ENCODE assay signal across 9 mouse cellular contexts in the genomic region with DNA sequence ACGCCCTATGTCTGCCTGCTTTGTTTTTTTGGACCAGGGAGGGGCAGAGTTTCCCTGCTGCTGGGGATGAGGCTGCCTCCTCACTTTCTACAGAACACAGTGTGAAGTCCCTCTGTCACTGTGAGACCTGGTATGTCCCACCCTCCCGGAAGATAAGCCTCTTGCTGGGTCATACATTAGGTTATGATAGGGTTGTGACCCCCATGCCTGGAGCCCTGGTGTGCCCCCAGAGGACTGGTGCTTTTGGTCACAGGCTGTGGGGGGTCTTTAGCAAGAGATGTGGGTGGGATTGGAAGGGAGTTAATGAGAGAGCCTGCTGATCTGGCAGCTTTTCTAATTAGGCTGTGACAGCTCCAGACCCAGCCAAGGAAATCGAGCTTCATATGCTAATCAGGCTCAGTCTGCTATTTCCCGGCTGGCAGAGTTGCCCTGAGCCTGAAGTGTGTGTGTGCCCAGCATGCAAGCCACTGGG. TPM values are rescaled to one million over a fixed set of nuclear protein-coding genes. Genes with fewer than 3 reads are reported as not detected.
DNase-seq lines count a peak whose midpoint lies in the region; ATAC-seq and TF ChIP-seq lines count a peak whose summit lies in the region.
"Had no signal": no experiment of that assay in that cellular context is flagged by ENCODE, and none has a peak within 500 bp of the region (broad histone marks: within the 10 kb centered on the region; RNA-seq: fewer than 3 reads in every experiment).

No protein-coding gene starts in this region.

- H3K27me3 ChIP-seq in hindbrain, embryonic 16.5 days (replicated peaks; ENCODE audit: control insufficient read depth, insufficient read depth, low read length), result no peaks in the 10 kb centered on the region
- H3K27me3 ChIP-seq in lung, postnatal 0 days (replicated peaks; ENCODE audit: insufficient read depth, low read length), result no peaks in the 10 kb centered on the region
- H3K27me3 ChIP-seq in thymus, adult 2 months (ENCODE audit: control insufficient read depth, insufficient read depth, low read length), result no peaks in the 10 kb centered on the region
- no peaks in the 10 kb centered on the region for H3K27me3 ChIP-seq in heart, embryonic 12.5 days (replicated peaks)

- DNase-seq in layer of hippocampus, adult 11-12 months (ENCODE audit: low spot score), result peak; percentile 37
- no peak for DNase-seq in layer of hippocampus, postnatal 25 days (ENCODE audit: extremely low spot score in 1 of 2, low spot score in 1 of 2)
- DNase-seq in retina, embryonic 14.5 days (ENCODE audit: low spot score), result peak; percentile 61
- DNase-seq in lung, postnatal 0 days (ENCODE audit: low spot score), result no peak
- no peak for DNase-seq in thymus, adult 2 months

- TF ChIP-seq CTCF in cortical plate, adult 2 months (IDR thresholded peaks at IDR 0.05; ENCODE audit: extremely low read depth, insufficient read depth, low read length), result 0 out of 2 replicates have a peak, but pooled peaks have one; percentile 8
- TF ChIP-seq CTCF in lung, postnatal 0 days (IDR thresholded peaks at IDR 0.05), result no peak
- TF ChIP-seq CTCF in thymus, adult 2 months (IDR thresholded peaks at IDR 0.05; ENCODE audit: borderline replicate concordance, control insufficient read depth, extremely low read depth, insufficient read depth, low read length, poor library complexity), result no peak

- no peak overlapping the region for H3K9ac ChIP-seq in hindbrain, embryonic 16.5 days (ENCODE audit: low read depth, low read length)
- H3K9ac ChIP-seq in lung, postnatal 0 days (replicated peaks; ENCODE audit: low read depth), result no peak overlapping the region
- no peak overlapping the region for H3K9ac ChIP-seq in heart, embryonic 12.5 days

- TF ChIP-seq EP300 in lung, postnatal 0 days (IDR thresholded peaks at IDR 0.05), result no peak

- H3K4me3 ChIP-seq in cortical plate, adult 2 months (ENCODE audit: insufficient read depth, low read length), result no peak overlapping the region
- H3K4me3 ChIP-seq in hindbrain, embryonic 16.5 days (ENCODE audit: low read length), result no peak overlapping the region
- no peak overlapping the region for H3K4me3 ChIP-seq in lung, postnatal 0 days (ENCODE audit: low read depth, low read length)
- no peak overlapping the region for H3K4me3 ChIP-seq in thymus, adult 2 months (ENCODE audit: control insufficient read depth, insufficient read depth, low read length)
- no peak overlapping the region for H3K4me3 ChIP-seq in heart, embryonic 12.5 days

- H3K4me2 ChIP-seq in hindbrain, embryonic 16.5 days (ENCODE audit: low read length), result no peak overlapping the region
- H3K4me2 ChIP-seq in lung, postnatal 0 days (replicated peaks; ENCODE audit: low read depth, low read length), result no peak overlapping the region
- no peak overlapping the region for H3K4me2 ChIP-seq in heart, embryonic 12.5 days
- H3K4me2 ChIP-seq: heart, embryonic 11.5 days had no signal

- no peak overlapping the region for H3K27ac ChIP-seq in cortical plate, adult 2 months (ENCODE audit: insufficient read depth, low read length)
- peak overlapping the region; percentile 9 for H3K27ac ChIP-seq in hindbrain, embryonic 16.5 days (ENCODE audit: low read depth, low read length)
- H3K27ac ChIP-seq in lung, postnatal 0 days (ENCODE audit: low read length), result no peak overlapping the region
- no peak overlapping the region for H3K27ac ChIP-seq in thymus, adult 2 months (ENCODE audit: control insufficient read depth, insufficient read depth, low read length)
- no peak overlapping the region for H3K27ac ChIP-seq in heart, embryonic 12.5 days (ENCODE audit: poor library complexity, severe bottlenecking)

- no peaks in the 10 kb centered on the region for H3K36me3 ChIP-seq in hindbrain, embryonic 16.5 days (ENCODE audit: control insufficient read depth, insufficient read depth, low read length)
- no peaks in the 10 kb centered on the region for H3K36me3 ChIP-seq in lung, postnatal 0 days (ENCODE audit: insufficient read depth, low read length)
- H3K36me3 ChIP-seq in thymus, adult 2 months (ENCODE audit: control insufficient read depth, insufficient read depth, low read length), result no peaks in the 10 kb centered on the region
- no peaks in the 10 kb centered on the region for H3K36me3 ChIP-seq in heart, embryonic 12.5 days

- peaks cover 9% of the 10 kb centered on the region for H3K4me1 ChIP-seq in cortical plate, adult 2 months (ENCODE audit: control insufficient read depth, insufficient read depth, low read length)
- H3K4me1 ChIP-seq in hindbrain, embryonic 16.5 days (ENCODE audit: control insufficient read depth, insufficient read depth, low read depth, low read length), result peaks cover 10% of the 10 kb centered on the region
- no peaks in the 10 kb centered on the region for H3K4me1 ChIP-seq in lung, postnatal 0 days (ENCODE audit: insufficient read depth, low read depth, low read length)
- H3K4me1 ChIP-seq in thymus, adult 2 months (replicated peaks; ENCODE audit: control insufficient read depth, insufficient read depth, low read length), result no peaks in the 10 kb centered on the region
- no peaks in the 10 kb centered on the region for H3K4me1 ChIP-seq in heart, embryonic 12.5 days (replicated peaks)

- no peaks in the 10 kb centered on the region for H3K9me3 ChIP-seq in hindbrain, embryonic 16.5 days (ENCODE audit: control insufficient read depth, low read length)
- no peaks in the 10 kb centered on the region for H3K9me3 ChIP-seq in lung, postnatal 0 days (ENCODE audit: low read length)
- peaks cover 17% of the 10 kb centered on the region; the same call in 1 of the 2 replicates for H3K9me3 ChIP-seq in heart, embryonic 12.5 days (replicated peaks)

- 4% methylated on average over 4 of the region's 4 CpGs for WGBS in hindbrain, embryonic 16.5 days
- 29% methylated on average over 4 of the region's 4 CpGs for WGBS in lung, postnatal 0 days
- WGBS in thymus, adult 2 months, result 54% methylated on average over 4 of the region's 4 CpGs
- WGBS in heart, embryonic 12.5 days, result 6% methylated on average over 4 of the region's 4 CpGs

- ATAC-seq in hindbrain, embryonic 16.5 days, result peak; percentile 91
- ATAC-seq in lung, postnatal 0 days, result no peak
- no peak for ATAC-seq in heart, embryonic 12.5 days (ENCODE audit: insufficient number of reproducible peaks, low FRiP score)

- TF ChIP-seq POLR2A in cortical plate, adult 2 months (IDR thresholded peaks at IDR 0.05; ENCODE audit: extremely low read depth, insufficient read depth, low read length), result no peak
- TF ChIP-seq POLR2A in thymus, adult 2 months (IDR thresholded peaks at IDR 0.05; ENCODE audit: control insufficient read depth, extremely low read depth, insufficient read depth, low read length, poor library complexity), result no peak

RNA-seq across cellular contexts. Expression of a gene that starts 28.2 kb away (rescaled TPM):
- total RNA-seq in layer of hippocampus, postnatal 25 days (2021), result 10 to 100 TPM; 47.6 to 50.8 TPM
- polyA plus RNA-seq in cortical plate, adult 2 months (2012; rRNA removed), result 45.8 and 60.3 TPM in 2 replicates
- polyA plus RNA-seq in hindbrain, embryonic 16.5 days (2015; fragmentation: Nextera tagmentation; extraction: Ambion mirVana), result 26.4 and 27.1 TPM in 2 replicates
- polyA plus RNA-seq in lung, postnatal 0 days (2015; fragmentation: Nextera tagmentation; extraction: Ambion mirVana), result 6.0 and 8.6 TPM in 2 replicates
- 17.0 and 19.3 TPM in 2 replicates for polyA plus RNA-seq in thymus, adult 2 months (2012; rRNA removed)
- polyA plus RNA-seq in heart, embryonic 12.5 days (2016; fragmentation: Nextera tagmentation; extraction: Ambion mirVana), result 8.6 and 9.2 TPM in 2 replicates

Comparison
In these comparisons a context has a peak if more than half of its experiments do, and no peak if none do; other contexts are left out.
1. DNase-seq: peak in layer of hippocampus, adult 11-12 months (single experiment) and retina, embryonic 14.5 days (single experiment); none in layer of hippocampus, postnatal 25 days (0 of 2), lung, postnatal 0 days (single experiment) and thymus, adult 2 months (single experiment).